Mouse (Mus musculus) T-helper 2 cell (primary cell): ENCODE data around the gene Asb5.
"Not testable (repeated sequence)": the region's sequence is repeated elsewhere in the genome, so short reads cannot be mapped to it uniquely, and the experiment has no call there.

ENCODE experiments used
- in situ Hi-C: fragments of 300-600 bp; cut with MboI, MseI; formaldehyde crosslinking; loops from one replicate; pipeline ENCODE4 v1.15.1; 2025; ENCODE audit warnings: high pct_unique_total_duplicates

Asb5 gene

GRCm38 (mm10) chr8:54529382-54530296 is at the start of gene Asb5, which contains the start of gene Spcs3:
Gene Asb5 (plus strand): TSS chr8:54529580.
Gene Spcs3 (minus strand): TSS chr8:54529998.
- in situ Hi-C loops = no loop called here

- in situ Hi-C loops = loop anchor here (5.0 to 25.0 kb wide), 4 partner anchors 299 to 874 kb away; no protein-coding TSS in a partner anchor
These were observed 42.7 kb upstream of the Asb5 start for GRCm38 (mm10) chr8:54486555-54487273.

DNA sequence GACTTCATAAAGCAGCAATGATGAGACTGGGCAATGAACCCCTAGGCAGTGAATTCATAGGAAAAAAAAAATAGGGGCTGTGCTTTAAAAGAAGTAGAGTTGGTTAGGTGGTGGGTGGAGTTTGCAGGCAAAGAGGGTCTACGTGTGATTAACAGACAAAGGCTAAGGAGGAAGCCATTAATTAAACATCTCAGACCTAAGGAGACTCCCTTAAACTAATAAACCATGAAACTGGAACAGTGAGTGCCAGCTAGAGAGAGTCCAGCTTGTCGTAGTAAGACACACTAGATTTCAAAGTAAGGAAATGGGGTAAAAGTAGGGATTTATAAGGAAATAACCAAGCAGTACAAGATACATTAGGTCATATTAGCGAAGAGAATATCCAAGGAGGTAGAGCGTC is 40.9 kb upstream of the Asb5 start:
- in situ Hi-C loops = loop anchor here (5.0 to 25.0 kb wide), 4 partner anchors 301 to 876 kb away; no protein-coding TSS in a partner anchor

GRCm38 (mm10) chr8:54491057-54491690 is 38.2 kb upstream of the Asb5 start:
- in situ Hi-C loops = loop anchor here (25.0 kb wide), 3 partner anchors 304 to 879 kb away; no protein-coding TSS in a partner anchor

GRCm38 (mm10) chr8:54491934-54492333 is 37.4 kb upstream of the Asb5 start:
- in situ Hi-C loops = loop anchor here (25.0 kb wide), 3 partner anchors 305 to 880 kb away; no protein-coding TSS in a partner anchor

- in situ Hi-C loops = loop anchor here (25.0 kb wide), 3 partner anchors 306 to 881 kb away; no protein-coding TSS in a partner anchor
These were observed 36.3 kb upstream of the Asb5 start for GRCm38 (mm10) chr8:54493110-54493509.

GRCm38 (mm10) chr8:54493915-54494314 is 35.5 kb upstream of the Asb5 start:
- in situ Hi-C loops = loop anchor here (25.0 kb wide), 3 partner anchors 307 to 882 kb away; no protein-coding TSS in a partner anchor

DNA sequence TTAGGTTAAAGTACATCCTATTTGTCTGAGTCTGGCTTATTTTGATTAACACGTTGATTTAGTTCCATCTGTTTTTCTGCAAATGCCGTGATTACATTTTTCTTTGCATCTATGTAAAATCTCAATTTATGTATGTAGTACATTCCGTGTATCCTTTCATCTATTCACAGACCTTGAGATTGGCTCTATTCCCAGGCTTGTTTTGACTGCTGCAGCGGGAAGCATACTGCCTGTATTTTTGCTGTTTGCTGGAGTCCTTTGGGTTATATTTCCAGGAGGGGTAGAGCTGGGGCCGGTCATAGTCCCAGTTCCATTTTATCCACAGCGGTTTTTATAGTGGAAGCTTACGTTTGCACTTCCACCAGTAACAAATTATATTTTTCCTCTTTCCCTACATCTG is 26.3 kb upstream of the Asb5 start:
- in situ Hi-C loops = no loop called here

GRCm38 (mm10) chr8:54505060-54505459 is 24.3 kb upstream of the Asb5 start:
- in situ Hi-C loops = loop anchor here (5.0 kb wide), 1 partner anchor 157 kb away; no protein-coding TSS in a partner anchor

DNA sequence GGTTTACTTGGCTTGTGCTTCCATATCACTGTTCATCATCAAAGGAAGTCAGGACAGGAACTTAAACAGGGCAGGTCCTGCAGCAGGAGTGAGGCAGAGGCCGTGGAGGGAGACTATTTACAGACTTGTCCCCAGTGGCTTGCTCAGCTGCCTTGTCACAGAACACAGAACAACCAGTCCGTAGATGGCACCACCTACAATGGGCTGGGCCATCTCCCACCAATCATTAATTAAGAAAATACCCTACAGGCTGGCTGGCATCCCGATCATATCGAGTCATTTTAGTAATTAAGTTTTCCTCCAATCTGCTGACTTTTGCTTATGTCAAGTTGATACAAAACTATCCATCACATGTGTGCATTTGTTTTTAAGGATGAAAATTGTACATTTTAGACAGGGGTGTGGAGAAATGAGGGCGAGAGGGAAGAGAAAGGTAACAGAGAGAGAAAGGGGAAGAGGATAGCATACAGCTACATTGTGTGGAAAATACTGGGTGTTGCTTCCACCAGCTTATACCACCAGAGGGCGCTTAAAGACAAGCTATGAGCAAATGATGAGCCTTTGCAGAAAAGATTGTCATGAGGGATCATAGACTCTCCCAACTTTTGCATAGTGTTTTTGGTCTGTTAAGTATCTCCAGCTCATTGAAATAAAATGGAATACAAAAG is 21.8 kb upstream of the Asb5 start:
- in situ Hi-C loops = loop anchor here (5.0 kb wide), 1 partner anchor 155 kb away; no protein-coding TSS in a partner anchor

DNA sequence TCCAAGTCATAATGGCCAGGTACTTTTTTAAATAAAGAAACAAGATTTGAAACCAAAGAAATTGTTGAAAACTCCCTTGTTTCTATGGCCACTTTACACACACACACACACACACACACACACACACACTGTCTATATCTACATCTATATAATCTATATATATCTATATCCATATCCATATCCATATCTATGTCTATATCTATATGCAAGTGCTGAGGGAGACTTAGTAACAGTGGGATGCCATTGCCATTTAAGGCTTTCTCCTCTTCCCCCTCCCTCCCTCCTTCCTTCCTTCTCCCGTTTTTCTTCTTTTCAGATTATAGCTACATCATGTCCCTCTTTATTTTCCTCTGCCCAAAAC is 21.3 kb upstream of the Asb5 start:
- in situ Hi-C loops = loop anchor here (5.0 kb wide), 1 partner anchor 154 kb away; no protein-coding TSS in a partner anchor

GRCm38 (mm10) chr8:54508814-54509213 is 20.6 kb upstream of the Asb5 start:
- in situ Hi-C loops = loop anchor here (5.0 kb wide), 1 partner anchor 153 kb away; no protein-coding TSS in a partner anchor

GRCm38 (mm10) chr8:54509221-54509721 is 20.1 kb upstream of the Asb5 start:
- in situ Hi-C loops = loop anchor here (5.0 kb wide), 1 partner anchor 153 kb away; no protein-coding TSS in a partner anchor

- in situ Hi-C loops = no loop called here
These were observed 17.6 kb upstream of the Asb5 start for GRCm38 (mm10) chr8:54511791-54512190.

DNA sequence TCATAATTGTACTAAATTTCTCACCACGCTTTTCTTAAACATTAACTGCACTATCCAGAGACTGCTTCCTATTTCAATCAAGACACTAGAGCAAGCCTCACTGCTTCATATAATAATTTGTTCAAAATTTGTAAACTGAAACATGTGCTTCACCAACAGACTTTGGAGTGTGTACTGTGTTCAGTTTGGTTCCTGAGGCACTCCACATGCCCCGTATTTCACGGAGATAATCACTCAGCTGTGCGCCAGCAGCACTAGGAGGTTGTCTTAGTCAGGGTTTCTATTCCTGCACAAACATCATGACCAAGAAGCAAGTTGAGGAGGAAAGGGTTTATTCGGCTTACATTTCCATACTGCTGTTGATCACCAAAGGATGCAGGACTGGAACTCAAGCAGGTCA is 17.2 kb upstream of the Asb5 start:
- in situ Hi-C loops = not testable (repeated sequence)

- in situ Hi-C loops = no loop called here
These were observed 10.5 kb upstream of the Asb5 start for GRCm38 (mm10) chr8:54518756-54519460.

DNA sequence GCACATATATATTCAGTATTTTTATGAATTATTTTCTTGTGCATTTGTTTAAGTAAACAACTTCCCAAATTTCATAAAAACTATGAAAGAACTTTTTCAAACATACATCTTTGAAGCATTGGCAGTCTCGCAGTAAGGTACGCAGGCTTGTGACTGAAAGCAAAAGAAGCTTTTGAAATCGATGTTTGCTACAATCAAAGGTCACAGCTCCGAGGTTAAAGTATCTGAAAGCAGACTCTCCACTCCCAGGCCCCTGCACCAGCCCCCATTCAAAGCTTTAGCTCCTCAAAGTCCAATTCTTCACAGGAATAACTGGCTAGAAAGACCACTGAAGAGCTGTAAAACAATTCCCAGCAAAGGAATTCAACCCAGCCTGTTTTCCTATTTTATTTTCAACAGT is 8.9 kb upstream of the Asb5 start:
- in situ Hi-C loops = no loop called here

DNA sequence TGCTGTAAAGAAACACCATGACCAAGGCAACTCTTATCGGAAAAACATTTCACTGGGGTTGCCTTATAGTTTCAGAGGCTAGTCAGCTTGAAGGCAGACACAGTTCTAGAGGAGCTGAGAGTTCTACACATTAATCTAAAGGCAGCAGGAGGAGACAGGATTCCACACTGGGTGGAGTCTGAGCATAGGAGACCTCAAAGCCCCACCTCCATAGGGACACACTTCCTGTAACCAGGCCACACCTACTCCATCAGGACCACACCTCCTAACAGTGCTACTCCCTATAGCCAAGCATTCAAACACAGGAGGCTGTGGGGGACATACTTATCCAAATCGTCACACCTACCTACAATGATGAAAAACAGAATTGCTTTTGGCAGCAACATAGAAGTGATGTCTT is 3.8 kb upstream of the Asb5 start:
- in situ Hi-C loops = no loop called here

- in situ Hi-C loops = no loop called here
These were observed 2.7 kb upstream of the Asb5 start for GRCm38 (mm10) chr8:54526700-54527099.

- in situ Hi-C loops = no loop called here
These were observed 809 bp upstream of the Asb5 start for GRCm38 (mm10) chr8:54528571-54528970.
